Mouse (Mus musculus) embryonic facial prominence, embryonic 14.5 days (tissue): ENCODE results near the gene Gm973. TPM values are rescaled to one million over a fixed set of nuclear protein-coding genes. Genes with fewer than 3 reads are reported as not detected.

ENCODE experiments used
- ATAC-seq: fragments of 200-750 bp; cut with Nextera tagmentation; 2 replicates; pipeline ENCODE4 v1.8.0; 2017; ENCODE audit warnings: low read depth, moderate number of reproducible peaks, moderate TSS enrichment
- DNase-seq: peaks from one replicate; pipeline ENCODE4 v3.0.0-alpha.2; 2015; ENCODE audit warnings: low spot score
- H3K27ac ChIP-seq: fragments of 300-500 bp; sonication (generic); replicated peaks from 2 replicates; pipeline ENCODE4 v1.5.1; 2014; ENCODE audit warnings: low read depth, mild to moderate bottlenecking, low read length, moderate library complexity
- H3K27me3 ChIP-seq: fragments of 300-500 bp; sonication (generic); replicated peaks from 2 replicates; pipeline ENCODE4 v1.6.1; 2014; ENCODE audit warnings: low read length; ENCODE audit not compliant: control insufficient read depth, insufficient read depth
- H3K36me3 ChIP-seq: fragments of 300-500 bp; sonication (generic); 2 replicates; pipeline ENCODE4 v1.6.1; 2014; ENCODE audit warnings: low read length, mixed read lengths; ENCODE audit not compliant: control insufficient read depth, insufficient read depth
- H3K4me1 ChIP-seq: fragments of 300-500 bp; sonication (generic); 2 replicates; pipeline ENCODE4 v1.6.1; 2014; ENCODE audit warnings: antibody characterized with exemption, low read length; ENCODE audit not compliant: control insufficient read depth, insufficient read depth
- H3K4me2 ChIP-seq: fragments of 300-500 bp; sonication (generic); 2 replicates; pipeline ENCODE4 v1.6.1; 2014; ENCODE audit warnings: low read depth, mild to moderate bottlenecking, low read length, moderate library complexity, mixed read lengths
- H3K4me3 ChIP-seq: fragments of 300-500 bp; sonication (generic); 2 replicates; pipeline ENCODE4 v1.5.1; 2014; ENCODE audit warnings: low read depth, mild to moderate bottlenecking, low read length
- H3K9ac ChIP-seq: fragments of 300-500 bp; sonication (generic); 2 replicates; pipeline ENCODE4 v1.6.1; 2014; ENCODE audit warnings: low read depth, mild to moderate bottlenecking, low read length, moderate library complexity, mixed read lengths
- H3K9me3 ChIP-seq: fragments of 300-500 bp; sonication (generic); 2 replicates; pipeline ENCODE4 v1.6.1; 2016; ENCODE audit warnings: low read length; ENCODE audit not compliant: control insufficient read depth
- WGBS: fragments of 180-500 bp; shearing (Covaris S2); extraction: QIAGEN DNeasy Blood & Tissue Kit; methylation state at CpG from one replicate; pipeline ENCODE4 v1.1.7; 2014; 5-methylcytosine and 5-hydroxymethylcytosine counted together
- polyA plus RNA-seq: library from polyadenylated mRNA; unstranded; fragments of >200 nt; fragmentation: Nextera tagmentation; extraction: Ambion mirVana; gene quantifications from 2 replicates; pipeline ENCODE4 v1.2.1, GENCODE M21; 2014

The Gm973 gene
- polyA plus RNA-seq, 1 experiment from 2014 or later: 5.9 TPM

DNA sequence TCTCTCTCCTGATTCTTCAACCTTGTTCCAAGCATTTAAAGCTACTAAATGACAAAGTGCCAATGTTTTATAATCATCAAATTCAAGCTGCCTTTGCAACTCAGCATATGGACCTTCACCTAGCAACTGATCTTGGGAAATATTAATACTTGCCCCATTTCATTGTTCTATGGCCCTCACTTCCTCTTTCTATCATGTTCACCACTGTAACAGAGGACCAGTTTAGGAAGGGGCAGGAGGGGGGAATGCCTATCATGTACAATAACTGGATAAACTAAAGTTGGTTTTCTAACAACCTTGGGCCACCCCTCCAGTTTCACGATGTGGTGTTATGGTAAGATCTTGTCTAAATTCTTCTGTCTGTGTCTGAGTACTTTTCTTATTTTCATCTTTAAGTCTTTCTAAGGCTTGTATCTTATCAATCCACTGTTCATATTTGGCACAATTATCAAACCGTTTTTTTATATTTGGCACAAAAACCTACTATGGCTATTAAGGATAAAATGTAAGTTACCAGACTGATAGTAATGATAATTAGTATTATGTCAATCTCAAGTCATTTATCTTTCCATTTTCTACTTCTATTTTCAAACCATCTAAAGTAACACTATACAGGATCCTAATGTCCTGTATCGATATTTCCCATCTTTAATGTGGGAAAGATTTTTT is 137.3 kb downstream of the Gm973 start:
- Histone ChIP-seq H3K4me3 (no peak overlapping the region), H3K4me1 (no peaks in the 10 kb centered on the region), H3K4me2 (no peak overlapping the region), H3K27me3 (no peaks in the 10 kb centered on the region), H3K9ac (no peak overlapping the region), H3K27ac (no peak overlapping the region), H3K36me3 (peaks cover 42% of the 10 kb centered on the region), H3K9me3 (no peaks in the 10 kb centered on the region)
- no peak for DNase-seq
- 94% methylated on average over 3 of the region's 3 CpGs for WGBS
- ATAC-seq: no peak

DNA sequence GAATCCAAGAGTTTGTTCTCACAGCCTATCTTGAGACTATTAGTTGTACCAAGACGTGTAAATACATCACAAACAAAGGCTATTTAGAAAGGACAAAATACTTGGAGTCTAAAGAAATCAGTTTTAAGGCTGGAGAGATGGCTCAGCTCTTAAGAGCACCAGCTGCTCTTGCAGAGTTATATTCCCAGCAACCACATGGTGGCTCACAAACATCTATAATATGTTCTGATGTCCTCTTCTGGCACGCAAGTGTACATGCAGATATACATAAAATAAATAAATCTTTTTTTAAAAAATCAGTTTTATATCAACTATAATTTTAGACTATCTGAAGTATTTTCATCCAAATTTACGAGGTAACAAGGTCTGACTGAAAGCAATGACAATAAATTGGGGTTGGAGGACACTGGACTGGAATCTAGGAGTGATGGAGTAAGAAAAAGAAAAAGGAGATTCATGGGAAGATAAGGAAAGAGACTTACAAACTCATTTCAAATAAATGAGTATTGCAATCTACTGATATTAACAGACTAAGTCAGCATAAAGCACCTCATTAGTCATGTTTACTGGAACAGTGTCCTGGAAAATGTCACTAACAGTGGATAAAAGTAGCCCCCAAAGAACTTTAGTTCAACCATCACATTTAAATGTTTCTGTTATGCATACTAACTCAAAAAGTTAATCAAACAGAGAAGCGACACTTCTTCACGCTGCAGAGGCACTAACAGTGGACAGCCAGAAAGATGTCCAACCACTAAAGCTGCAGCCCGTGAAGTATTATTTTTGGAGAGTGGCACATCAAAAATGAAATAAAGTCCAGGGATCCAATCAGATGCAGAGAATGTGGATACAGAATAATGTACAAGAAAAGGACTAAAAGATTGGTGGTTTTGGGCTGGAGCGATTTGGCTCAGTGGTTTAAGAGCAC is 140.4 kb downstream of the Gm973 start:
- Histone ChIP-seq H3K27me3 (no peaks in the 10 kb centered on the region), H3K27ac (no peak overlapping the region), H3K9me3 (no peaks in the 10 kb centered on the region), H3K36me3 (peaks cover 20% of the 10 kb centered on the region), H3K4me3 (no peak overlapping the region), H3K4me1 (no peaks in the 10 kb centered on the region), H3K9ac (no peak overlapping the region), H3K4me2 (no peak overlapping the region)
- DNase-seq: no peak
- ATAC-seq: no peak
- WGBS: 86% methylated on average over 7 of the region's 7 CpGs

GRCm38 (mm10) chr1:59663456-59664135 is 147.5 kb downstream of the Gm973 start:
- ATAC-seq (no peak), DNase-seq (no peak)
- Histone ChIP-seq H3K4me1 (peaks cover 3% of the 10 kb centered on the region; the same call in 1 of the 2 replicates), H3K4me2 (no peak overlapping the region), H3K4me3 (no peak overlapping the region), H3K9ac (no peak overlapping the region), H3K36me3 (0 out of 2 replicates have a peak, but pooled peaks cover 6% of the 10 kb centered on the region), H3K9me3 (no peaks in the 10 kb centered on the region), H3K27me3 (no peaks in the 10 kb centered on the region), H3K27ac (no peak overlapping the region)
- 91% methylated on average over 2 of the region's 3 CpGs for WGBS

GRCm38 (mm10) chr1:59668871-59669270 is 152.8 kb downstream of the Gm973 start:
- Histone ChIP-seq H3K4me1 (peaks cover 9% of the 10 kb centered on the region; the same call in 1 of the 2 replicates), H3K9ac (no peak overlapping the region), H3K4me3 (peak overlapping the region; percentile 65; the same call in 1 of the 2 replicates), H3K27me3 (no peaks in the 10 kb centered on the region), H3K4me2 (peak overlapping the region; percentile 90), H3K36me3 (0 out of 2 replicates have a peak, but pooled peaks cover 6% of the 10 kb centered on the region), H3K27ac (no peak overlapping the region), H3K9me3 (no peaks in the 10 kb centered on the region)
- WGBS: 80% methylated on average over 2 of the region's 2 CpGs
- no peak for ATAC-seq
- DNase-seq: no peak

DNA sequence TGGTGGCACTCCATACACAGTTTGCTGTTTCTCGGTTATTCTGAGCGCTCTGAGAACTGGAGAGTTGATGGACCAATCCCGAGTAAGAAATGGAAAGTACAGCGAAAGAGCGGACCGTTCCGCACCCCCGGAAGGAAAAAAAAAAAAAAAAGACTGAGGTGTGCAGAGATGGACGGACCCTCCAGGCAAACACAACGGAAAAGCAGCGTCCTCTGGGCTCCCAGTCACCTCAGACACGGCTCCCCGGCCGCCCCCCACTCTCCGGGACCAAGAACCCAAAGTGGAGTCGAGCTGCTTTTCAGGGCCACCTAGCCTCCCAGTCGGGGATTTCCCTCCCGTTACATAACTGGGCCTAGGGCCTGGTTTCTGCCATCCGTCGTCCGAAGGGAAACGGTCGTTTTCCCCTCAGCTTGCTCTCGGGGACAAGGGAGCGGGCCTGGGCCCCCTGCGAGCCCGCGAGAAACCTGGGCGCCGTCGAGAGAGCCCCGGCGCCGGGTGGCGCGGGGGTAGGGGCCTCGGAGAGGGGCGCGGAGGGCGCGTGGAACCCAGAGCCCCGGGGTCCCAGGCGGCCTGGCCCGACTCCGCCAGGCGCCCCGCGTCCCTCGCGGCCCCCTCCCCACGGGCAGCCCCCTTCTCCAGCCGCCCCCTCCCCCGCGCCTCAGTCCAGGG is 154.0 kb downstream of the Gm973 start:
- Histone ChIP-seq H3K9ac (peak overlapping the region; percentile 93), H3K4me2 (peak overlapping the region; percentile 90), H3K27ac (peak overlapping the region; percentile 98), H3K4me1 (peaks cover 9% of the 10 kb centered on the region; the same call in 1 of the 2 replicates), H3K27me3 (no peaks in the 10 kb centered on the region), H3K36me3 (0 out of 2 replicates have a peak, but pooled peaks cover 6% of the 10 kb centered on the region), H3K9me3 (no peaks in the 10 kb centered on the region), H3K4me3 (peak overlapping the region; percentile 65)
- ATAC-seq: peak; percentile 65
- under 1% methylated on average over 22 of the region's 54 CpGs for whole genome bisulfite sequencing
- DNase-seq: peak; percentile 14

DNA sequence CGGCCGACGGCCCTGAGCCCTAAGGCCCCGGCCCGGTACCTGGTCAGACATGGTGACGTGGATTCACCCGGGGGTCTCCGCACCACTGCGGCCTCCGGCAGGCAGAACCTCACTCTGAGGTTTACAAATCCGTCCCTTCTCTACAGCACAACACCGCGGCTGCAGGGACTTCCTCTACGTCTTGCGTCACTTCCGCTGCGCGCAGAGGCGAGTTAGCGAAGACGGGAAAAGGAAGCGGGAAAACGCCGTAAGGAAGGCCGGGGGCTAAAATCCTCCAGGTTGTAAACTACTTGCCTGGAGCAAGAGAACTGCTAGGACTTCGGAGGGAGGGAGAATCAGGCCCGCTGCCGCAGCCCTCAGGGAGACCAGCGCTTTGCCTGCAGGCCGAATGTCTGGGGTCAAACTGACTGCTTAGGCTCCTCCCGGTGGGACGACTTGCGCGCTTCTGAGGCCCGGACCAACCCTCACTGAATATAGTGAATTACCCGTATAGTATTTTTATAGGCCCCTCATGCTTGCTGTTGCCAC is 154.6 kb downstream of the Gm973 start, which contains the start of gene Sumo1:
Sumo1 (minus strand) TSS at position 194 of the 528 bp plus-strand sequence.
- H3K4me2 ChIP-seq: peak within 1 kb of the TSS; percentile 90
- peak within 1 kb of the TSS; percentile 93 for H3K9ac ChIP-seq
- H3K27me3 ChIP-seq: no peaks in the 10 kb centered on the region
- H3K4me3 ChIP-seq: peak within 1 kb of the TSS; percentile 65
- H3K9me3 ChIP-seq: no peaks in the 10 kb centered on the region
- 0% methylated on average over 19 of the region's 36 CpGs for WGBS
- H3K4me1 ChIP-seq: peaks cover 9% of the 10 kb centered on the region; the same call in 1 of the 2 replicates
- 0 out of 2 replicates have a peak, but pooled peaks cover 5% of the 10 kb centered on the region for H3K36me3 ChIP-seq
- peak; percentile 96 for ATAC-seq
- peak; percentile 97 for DNase-seq
- peak within 1 kb of the TSS; percentile 98 for H3K27ac ChIP-seq

DNA sequence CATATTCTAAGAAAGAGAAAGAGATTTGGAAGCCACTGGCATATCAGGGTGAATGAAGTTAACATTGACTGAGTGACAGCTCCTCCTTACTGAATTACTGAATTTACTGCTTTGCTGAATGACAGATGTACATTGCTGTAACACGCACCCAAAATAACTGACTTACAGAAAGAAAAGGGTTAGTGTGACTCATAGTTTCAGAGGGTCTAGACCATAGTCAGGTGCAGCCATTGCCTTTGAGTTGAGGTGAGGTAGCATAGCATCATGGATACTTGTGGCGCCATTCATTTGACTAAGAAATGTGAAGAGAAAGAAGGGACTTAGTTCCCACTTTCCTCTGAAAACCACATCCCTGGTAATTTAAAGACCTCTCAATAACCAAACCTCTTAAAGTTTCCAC is 157.6 kb downstream of the Gm973 start:
- Histone ChIP-seq H3K9ac (no peak overlapping the region), H3K27ac (no peak overlapping the region), H3K4me2 (no peak overlapping the region), H3K36me3 (no peaks in the 10 kb centered on the region), H3K9me3 (no peaks in the 10 kb centered on the region), H3K27me3 (no peaks in the 10 kb centered on the region), H3K4me1 (peaks cover 6% of the 10 kb centered on the region; the same call in 1 of the 2 replicates), H3K4me3 (no peak overlapping the region)
- DNase-seq (no peak), ATAC-seq (no peak)
- WGBS: 95% methylated on average over 2 of the region's 2 CpGs
